Mouse (Mus musculus): ENCODE data around the gene Pcyox1.
"Not testable (repeated sequence)": the region's sequence is repeated elsewhere in the genome, so short reads cannot be mapped to it uniquely, and the experiment has no call there.

Gene Pcyox1

GRCm38 (mm10) chr6:86397257-86397980 is 465 bp upstream of the Pcyox1 start:
- DNase-seq, result no peak

GRCm38 (mm10) chr6:86395969-86396368 is 985 bp downstream of the Pcyox1 start:
- no peak for DNase-seq

- no peak for DNase-seq
Measured at GRCm38 (mm10) chr6:86395021-86395420, 1.9 kb downstream of the Pcyox1 start.

GRCm38 (mm10) chr6:86394078-86394720 is 2.8 kb downstream of the Pcyox1 start:
- DNase-seq, result no peak

GRCm38 (mm10) chr6:86393187-86393586 is 3.8 kb downstream of the Pcyox1 start:
- DNase-seq, result no peak

- no peak for DNase-seq
Measured at GRCm38 (mm10) chr6:86391326-86391725, 5.6 kb downstream of the Pcyox1 start.

- DNase-seq, result no peak
Measured at GRCm38 (mm10) chr6:86388461-86388860, 8.5 kb downstream of the Pcyox1 start.

GRCm38 (mm10) chr6:86387313-86387712 is 9.6 kb downstream of the Pcyox1 start:
- DNase-seq, result no peak

GRCm38 (mm10) chr6:86385362-86386104 is 11.4 kb downstream of the Pcyox1 start:
- DNase-seq, result no peak

GRCm38 (mm10) chr6:86384692-86385091 is 12.3 kb downstream of the Pcyox1 start:
- no peak for DNase-seq

- DNase-seq, result no peak
Measured at GRCm38 (mm10) chr6:86383370-86383769, 13.6 kb downstream of the Pcyox1 start.

- no peak for DNase-seq
Measured at GRCm38 (mm10) chr6:86382551-86382950, 14.4 kb downstream of the Pcyox1 start.

- DNase-seq, result not testable (repeated sequence)
Measured at GRCm38 (mm10) chr6:86380112-86380511, 16.8 kb downstream of the Pcyox1 start.

- DNase-seq, result no peak
Measured at GRCm38 (mm10) chr6:86378341-86378740, 18.6 kb downstream of the Pcyox1 start.

GRCm38 (mm10) chr6:86373556-86373955 is 23.4 kb downstream of the Pcyox1 start:
- no peak for DNase-seq

- peak; percentile 36 for DNase-seq
Measured at GRCm38 (mm10) chr6:86371950-86372516, 24.9 kb downstream of the Pcyox1 start.

GRCm38 (mm10) chr6:86371340-86371911 is 25.5 kb downstream of the Pcyox1 start:
- DNase-seq, result peak; percentile 97

- DNase-seq, result no peak
Measured at GRCm38 (mm10) chr6:86370764-86371339, 26.1 kb downstream of the Pcyox1 start, which contains the start of gene Snrpg. Gene Snrpg (plus strand): TSS chr6:86371304.

- DNase-seq, result peak; percentile 40
Measured at GRCm38 (mm10) chr6:86370093-86370713, 26.8 kb downstream of the Pcyox1 start.

GRCm38 (mm10) chr6:86368479-86368878 is 28.5 kb downstream of the Pcyox1 start:
- DNase-seq, result peak; percentile 34

- no peak for DNase-seq
Measured at GRCm38 (mm10) chr6:86366853-86367249, 30.1 kb downstream of the Pcyox1 start.

Data from cerebellum, adult 9-10 months (tissue).